Mouse (Mus musculus) heart, postnatal 0 days (tissue): Measurements from ENCODE around the gene Efhc1.
"Not testable (repeated sequence)": the region's sequence is repeated elsewhere in the genome, so short reads cannot be mapped to it uniquely, and the experiment has no call there.

ENCODE experiments used
- CTCF ChIP-seq: IDR thresholded peaks from 2 replicates; pipeline ENCODE4 v1.5.1; 2016; ENCODE audit warnings: antibody characterized with exemption, control low read depth, low read depth
- EP300 ChIP-seq: IDR thresholded peaks from 2 replicates; pipeline ENCODE4 v1.6.1; 2016; ENCODE audit warnings: antibody characterized with exemption, low read depth

GRCm38 (mm10) chr1:20925324-20925723 lies 26.1 kb upstream of the Efhc1 start:
- not testable (repeated sequence) for TF ChIP-seq CTCF, EP300
